Mouse (Mus musculus) neural tube, embryonic 13.5 days (tissue): ENCODE results near the gene Lyplal1. TPM values are rescaled to one million over a fixed set of nuclear protein-coding genes. Genes with fewer than 3 reads are reported as not detected.
A peak's percentile ranks its signal among the peaks of the same experiment; 100 is the strongest.

Experiments used
- ATAC-seq: fragments of 200-750 bp; cut with Nextera tagmentation; 2 replicates; pipeline ENCODE4 v1.8.0; 2017; ENCODE audit warnings: low read depth, mild to moderate bottlenecking, moderate TSS enrichment, moderate library complexity
- H3K27ac ChIP-seq: fragments of 300-500 bp; sonication (generic); replicated peaks from 2 replicates; pipeline ENCODE4 v1.5.1; 2015; ENCODE audit warnings: moderate library complexity, mild to moderate bottlenecking, inconsistent platforms
- H3K27me3 ChIP-seq: fragments of 300-500 bp; sonication (generic); 2 replicates; pipeline ENCODE4 v1.6.1; 2015; ENCODE audit warnings: mild to moderate bottlenecking, inconsistent platforms
- H3K36me3 ChIP-seq: fragments of 300-500 bp; sonication (generic); 2 replicates; pipeline ENCODE4 v1.6.1; 2015; ENCODE audit warnings: mild to moderate bottlenecking, inconsistent platforms
- H3K4me1 ChIP-seq: fragments of 300-500 bp; sonication (generic); replicated peaks from 2 replicates; pipeline ENCODE4 v1.6.1; 2015; ENCODE audit warnings: inconsistent platforms
- H3K4me2 ChIP-seq: fragments of 300-500 bp; sonication (generic); 2 replicates; pipeline ENCODE4 v1.6.1; 2015; ENCODE audit warnings: inconsistent platforms, mild to moderate bottlenecking, moderate library complexity
- H3K4me3 ChIP-seq: fragments of 300-500 bp; sonication (generic); 2 replicates; pipeline ENCODE4 v1.5.1; 2015; ENCODE audit warnings: mild to moderate bottlenecking, inconsistent platforms
- H3K9ac ChIP-seq: fragments of 300-500 bp; sonication (generic); 2 replicates; pipeline ENCODE4 v1.6.1; 2015; ENCODE audit warnings: moderate library complexity, mild to moderate bottlenecking, inconsistent platforms
- H3K9me3 ChIP-seq: fragments of 300-500 bp; sonication (generic); 2 replicates; pipeline ENCODE4 v1.6.1; 2016; ENCODE audit warnings: inconsistent platforms
- WGBS: fragments of 180-500 bp; shearing (Covaris S2); methylation state at CpG from one replicate; pipeline ENCODE4 v1.1.7; 2015; 5-methylcytosine and 5-hydroxymethylcytosine counted together
- polyA plus RNA-seq: library from polyadenylated mRNA; unstranded; fragments of >200 nt; fragmentation: Nextera tagmentation; extraction: Ambion mirVana; gene quantifications from 2 replicates; pipeline ENCODE4 v1.2.1, GENCODE M21; 2015

Lyplal1 gene
- polyA plus RNA-seq, 1 experiment from 2014 or later: 18.7 TPM

DNA sequence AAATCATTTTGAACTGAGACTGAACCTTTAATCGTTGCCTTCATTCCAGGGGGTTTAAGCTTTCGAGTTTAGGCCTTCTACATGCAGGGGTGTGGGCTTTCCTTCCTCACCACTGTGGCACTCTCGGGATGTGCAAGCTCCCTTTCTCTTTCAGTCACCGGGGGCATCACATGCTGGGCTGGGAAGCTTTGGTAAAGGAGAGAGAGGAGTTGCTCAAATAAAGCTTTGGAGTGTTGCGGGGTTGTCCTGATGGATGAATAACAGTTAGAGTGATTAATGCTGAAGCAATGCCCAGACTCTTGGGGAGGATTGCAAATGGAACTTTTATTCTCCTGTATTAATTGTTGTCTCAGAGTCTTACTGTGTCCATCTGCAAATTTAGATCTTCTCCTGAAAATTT is 2.7 kb upstream of the Lyplal1 start:
- Histone ChIP-seq H3K4me2 (no peak overlapping the region), H3K36me3 (no peaks in the 10 kb centered on the region), H3K4me1 (peaks cover 10% of the 10 kb centered on the region), H3K9ac (no peak overlapping the region), H3K27me3 (no peaks in the 10 kb centered on the region), H3K4me3 (no peak overlapping the region), H3K27ac (no peak overlapping the region), H3K9me3 (no peaks in the 10 kb centered on the region)
- ATAC-seq: no peak
- 42% methylated on average over 5 of the region's 5 CpGs for WGBS

DNA sequence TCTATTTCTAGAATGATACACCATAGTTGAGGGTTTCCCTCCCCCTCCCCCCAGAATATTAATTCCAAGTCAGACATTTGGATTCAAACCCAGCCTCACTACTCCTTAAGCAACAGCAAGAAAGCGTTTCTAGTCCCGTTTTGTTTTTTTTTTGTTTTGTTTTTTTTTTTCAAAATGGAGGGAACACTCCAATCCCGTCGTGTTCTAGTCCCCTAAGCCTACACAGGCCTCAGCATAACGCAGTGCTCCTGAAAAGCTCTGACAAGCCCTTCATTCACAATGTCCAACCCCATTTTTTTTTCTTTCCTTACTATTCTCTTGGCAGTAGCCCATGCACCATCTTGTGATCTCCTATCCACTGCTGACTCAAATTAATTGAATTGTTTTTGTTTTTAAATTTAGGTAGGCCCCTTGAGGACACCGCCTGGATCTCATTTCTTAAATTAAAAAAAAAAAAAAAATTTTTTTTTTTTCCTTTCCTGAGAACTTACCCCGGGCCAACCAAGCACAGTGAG is 967 bp downstream of the Lyplal1 start:
- Histone ChIP-seq H3K27me3 (no peaks in the 10 kb centered on the region), H3K27ac (peak overlapping the region; percentile 93; the same call in 1 of the 2 replicates), H3K9ac (peak overlapping the region; percentile 93; the same call in 1 of the 2 replicates), H3K4me2 (peak overlapping the region; percentile 81), H3K36me3 (peaks cover 9% of the 10 kb centered on the region), H3K9me3 (0 out of 2 replicates have a peak, but pooled peaks cover 5% of the 10 kb centered on the region), H3K4me3 (peak overlapping the region; percentile 70), H3K4me1 (peaks cover 10% of the 10 kb centered on the region)
- ATAC-seq: no peak
- 67% methylated on average over 7 of the region's 7 CpGs for WGBS

DNA sequence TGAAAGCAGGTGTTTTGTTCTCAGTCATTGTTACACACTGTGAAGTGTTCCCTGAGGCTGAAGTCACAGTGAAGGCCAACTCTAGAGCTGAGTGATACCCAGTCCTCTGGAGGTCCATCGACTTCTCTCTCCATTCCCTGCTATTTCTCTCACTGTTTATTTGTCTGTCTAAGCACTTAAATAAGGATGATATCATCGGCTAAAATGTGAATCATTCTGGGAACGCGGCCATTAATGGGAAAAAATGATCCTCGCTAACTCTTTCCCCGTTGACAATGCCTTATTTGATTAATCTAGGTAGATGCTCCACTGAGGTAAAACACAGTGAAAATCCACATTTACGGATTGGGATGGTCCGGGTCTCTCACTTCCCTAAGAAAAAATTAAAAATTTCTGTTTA is 14.8 kb downstream of the Lyplal1 start:
- Histone ChIP-seq H3K4me1 (no peaks in the 10 kb centered on the region), H3K4me3 (no peak overlapping the region), H3K9me3 (no peaks in the 10 kb centered on the region), H3K9ac (no peak overlapping the region), H3K27ac (no peak overlapping the region), H3K36me3 (no peaks in the 10 kb centered on the region), H3K4me2 (no peak overlapping the region), H3K27me3 (no peaks in the 10 kb centered on the region)
- no peak for ATAC-seq
- 89% methylated on average over 8 of the region's 8 CpGs for whole genome bisulfite sequencing

DNA sequence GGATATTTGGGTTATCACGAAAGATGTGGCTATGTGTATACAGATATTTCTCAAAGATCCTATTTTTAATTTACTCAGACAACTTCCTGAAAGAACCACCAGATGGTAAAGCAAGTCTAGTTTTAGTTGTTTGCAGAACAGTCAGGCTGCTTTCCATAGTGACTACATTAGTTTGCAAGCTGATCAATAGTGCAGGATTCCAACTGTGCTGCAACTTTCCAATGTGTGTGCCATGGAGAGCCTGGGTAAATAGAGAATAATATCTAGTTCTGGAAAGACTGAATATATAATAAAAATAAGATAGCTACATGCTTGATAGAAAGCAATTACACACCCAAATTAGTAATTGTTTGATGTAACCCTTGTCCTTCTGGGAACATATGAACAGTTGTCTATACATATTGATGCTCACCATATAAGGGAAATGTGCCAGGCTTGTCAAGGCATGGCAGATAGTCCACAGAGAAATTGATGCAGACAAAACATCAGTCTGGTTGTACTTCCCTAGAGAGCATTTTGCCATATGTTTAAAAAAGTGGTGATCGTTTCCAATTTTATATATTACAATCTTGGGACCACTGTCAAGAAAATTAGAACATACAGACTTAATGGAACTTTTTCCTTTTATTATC is 50.7 kb downstream of the Lyplal1 start:
- H3K4me2 ChIP-seq: no peak overlapping the region
- 69% methylated on average over 2 of the region's 2 CpGs for WGBS
- no peaks in the 10 kb centered on the region for H3K27me3 ChIP-seq
- no peaks in the 10 kb centered on the region for H3K9me3 ChIP-seq
- H3K27ac ChIP-seq: no peak overlapping the region
- no peaks in the 10 kb centered on the region for H3K36me3 ChIP-seq
- no peak for ATAC-seq
- no peak overlapping the region for H3K4me3 ChIP-seq
- no peak overlapping the region for H3K9ac ChIP-seq
- peaks cover 6% of the 10 kb centered on the region; the same call in 1 of the 2 replicates for H3K4me1 ChIP-seq

DNA sequence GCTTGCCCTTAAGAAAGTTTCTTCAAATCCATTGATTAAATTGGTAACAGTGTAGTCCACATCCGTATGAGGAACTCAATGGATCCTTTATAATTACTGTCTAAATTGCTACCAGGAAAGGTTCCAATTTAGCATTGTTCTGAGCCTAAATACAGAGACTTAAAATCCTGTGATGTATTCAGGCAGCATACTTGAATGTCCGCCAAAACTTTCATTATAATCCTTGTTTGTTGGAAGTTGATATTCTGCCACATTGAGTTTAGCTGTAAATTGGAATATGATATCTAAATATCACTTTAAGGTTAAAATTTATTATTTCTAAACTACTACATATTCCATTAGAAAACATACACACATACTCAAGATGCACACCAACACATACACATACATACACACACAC is 57.1 kb downstream of the Lyplal1 start:
- no peak for ATAC-seq
- H3K4me1 ChIP-seq: peaks cover 6% of the 10 kb centered on the region; the same call in 1 of the 2 replicates
- 85% methylated on average over 2 of the region's 2 CpGs for WGBS

DNA sequence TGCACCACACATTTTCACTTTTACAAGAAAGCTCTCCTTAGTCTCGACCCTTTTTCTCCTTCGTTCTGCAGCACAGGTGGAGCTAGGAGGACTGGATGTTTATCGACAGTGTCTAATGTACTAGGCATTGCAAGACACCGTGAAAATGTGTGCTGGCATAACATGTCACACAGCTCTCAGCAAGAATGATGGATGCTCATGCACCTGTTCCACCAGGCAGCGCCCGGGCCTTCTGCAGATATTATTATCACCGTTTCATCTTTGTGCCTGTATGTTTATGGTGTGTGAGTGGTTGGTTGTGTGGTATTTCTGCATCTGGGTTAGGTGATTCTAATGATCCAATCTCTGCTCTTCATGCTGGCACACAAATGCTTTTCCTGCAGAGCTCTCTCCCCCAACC is 62.9 kb downstream of the Lyplal1 start:
- no peak overlapping the region for H3K4me2 ChIP-seq
- H3K27ac ChIP-seq: no peak overlapping the region
- no peaks in the 10 kb centered on the region for H3K9me3 ChIP-seq
- no peak for ATAC-seq
- 78% methylated on average over 7 of the region's 7 CpGs for WGBS
- H3K27me3 ChIP-seq: no peaks in the 10 kb centered on the region
- no peak overlapping the region for H3K4me3 ChIP-seq
- H3K4me1 ChIP-seq: no peaks in the 10 kb centered on the region
- no peaks in the 10 kb centered on the region for H3K36me3 ChIP-seq
- H3K9ac ChIP-seq: no peak overlapping the region

More for the DNA sequence above, 57.1 kb downstream of the Lyplal1 start:
- no peaks in the 10 kb centered on the region for H3K36me3 ChIP-seq
- H3K27ac ChIP-seq: no peak overlapping the region
- H3K4me3 ChIP-seq: no peak overlapping the region
- no peak overlapping the region for H3K4me2 ChIP-seq
- H3K9ac ChIP-seq: no peak overlapping the region
- H3K27me3 ChIP-seq: no peaks in the 10 kb centered on the region
- no peaks in the 10 kb centered on the region for H3K9me3 ChIP-seq

DNA sequence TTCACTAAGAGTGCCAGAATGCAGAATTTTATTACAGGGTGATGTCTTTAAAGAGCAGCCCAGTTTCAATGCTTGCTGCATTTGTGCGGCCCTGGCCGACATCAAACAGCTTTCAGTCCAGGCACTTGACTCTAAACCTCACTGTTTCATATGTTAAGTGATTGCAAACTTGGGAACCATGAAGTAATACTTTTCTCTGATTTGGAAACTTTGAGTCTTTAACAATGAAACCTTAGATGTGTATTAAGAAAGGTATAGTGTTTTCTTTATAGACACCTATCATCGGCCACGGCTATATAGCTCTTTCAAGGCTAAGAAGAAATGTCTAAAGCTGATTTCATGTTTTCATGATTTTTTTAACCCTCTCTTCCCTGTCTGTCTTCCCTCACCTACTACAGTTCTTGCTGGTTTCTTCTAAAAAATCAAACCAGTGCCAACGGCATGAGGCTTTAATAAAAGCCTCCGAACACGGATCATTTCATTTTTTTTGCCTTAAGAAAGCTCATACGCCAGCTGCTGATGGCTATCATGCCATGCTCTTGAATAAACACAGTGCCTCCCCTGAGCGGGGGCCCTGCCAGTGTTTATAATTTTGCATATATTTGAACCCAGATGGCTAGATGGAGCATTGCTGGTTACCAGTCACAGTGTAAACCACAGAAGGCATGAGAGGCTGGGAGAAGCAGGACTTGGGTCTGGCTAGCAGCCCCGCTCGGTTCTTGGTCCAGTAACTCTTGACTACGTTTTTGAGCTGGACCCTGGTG is 63.6 kb downstream of the Lyplal1 start:
- 87% methylated on average over 12 of the region's 12 CpGs for WGBS
- ATAC-seq: no peak
- Histone ChIP-seq H3K4me2 (no peak overlapping the region), H3K4me1 (no peaks in the 10 kb centered on the region), H3K27ac (no peak overlapping the region), H3K9ac (no peak overlapping the region), H3K4me3 (no peak overlapping the region), H3K36me3 (no peaks in the 10 kb centered on the region), H3K9me3 (no peaks in the 10 kb centered on the region), H3K27me3 (no peaks in the 10 kb centered on the region)

DNA sequence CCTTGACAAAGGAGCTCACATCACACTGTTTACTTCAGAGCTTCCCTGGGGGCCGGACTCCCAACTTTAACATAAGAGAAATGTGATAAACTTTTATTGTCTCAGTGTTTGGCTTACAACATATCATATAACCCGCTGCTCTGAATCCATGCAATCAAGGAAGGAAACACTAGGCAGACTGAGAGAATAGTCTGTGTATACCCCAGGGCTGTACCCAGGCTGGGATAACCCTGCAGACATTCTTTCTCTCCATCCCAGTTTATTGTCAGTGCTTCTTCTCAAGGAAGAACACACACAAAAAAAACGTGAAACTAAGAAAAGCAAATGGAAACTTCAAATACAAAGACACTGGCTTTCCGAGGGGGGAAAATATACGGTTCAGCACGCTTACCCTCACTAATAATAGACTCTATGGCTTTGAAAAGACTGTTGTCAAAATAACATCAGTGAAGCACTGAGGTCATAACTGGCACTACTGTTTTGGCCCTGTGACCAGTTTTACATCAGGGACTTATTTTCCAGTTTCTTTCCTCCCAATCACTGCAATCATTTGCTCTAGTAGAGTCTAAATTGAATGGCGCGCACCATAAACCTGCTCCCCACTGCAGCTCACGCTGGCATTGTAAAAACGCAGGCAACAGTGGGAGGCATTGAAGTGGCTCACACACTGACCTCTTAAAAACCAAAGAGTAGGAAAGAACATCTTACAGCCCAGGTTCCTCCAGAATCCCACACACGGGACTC is 73.2 kb downstream of the Lyplal1 start:
- Histone ChIP-seq H3K27me3 (no peaks in the 10 kb centered on the region), H3K36me3 (no peaks in the 10 kb centered on the region), H3K4me1 (no peaks in the 10 kb centered on the region), H3K4me2 (no peak overlapping the region), H3K9me3 (no peaks in the 10 kb centered on the region), H3K27ac (no peak overlapping the region), H3K4me3 (no peak overlapping the region), H3K9ac (no peak overlapping the region)
- WGBS: 51% methylated on average over 11 of the region's 11 CpGs
- ATAC-seq: no peak

DNA sequence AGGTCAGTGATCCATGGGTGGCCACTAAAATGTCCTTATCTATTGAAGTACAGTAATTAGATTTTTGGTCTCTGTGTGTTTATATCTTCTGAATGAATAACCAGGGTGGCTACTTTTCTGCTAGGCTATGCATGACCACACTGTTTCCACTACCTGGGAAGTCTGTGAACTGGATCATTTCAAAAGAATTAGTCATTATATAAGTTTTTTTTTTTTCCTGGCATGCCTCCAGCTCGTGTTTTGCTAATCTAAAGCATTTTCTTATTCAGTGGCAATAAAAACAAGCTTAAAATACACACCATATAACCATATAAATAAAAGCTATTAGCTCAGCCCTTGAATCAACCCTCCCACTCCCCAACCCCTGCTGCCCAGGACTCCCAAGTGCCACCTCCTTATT is 75.3 kb downstream of the Lyplal1 start:
- ATAC-seq: no peak
- Histone ChIP-seq H3K9me3 (no peaks in the 10 kb centered on the region), H3K27ac (no peak overlapping the region), H3K4me2 (no peak overlapping the region), H3K4me3 (no peak overlapping the region), H3K9ac (no peak overlapping the region), H3K27me3 (no peaks in the 10 kb centered on the region), H3K36me3 (no peaks in the 10 kb centered on the region), H3K4me1 (no peaks in the 10 kb centered on the region)
- 39% methylated on average over 1 of the region's 1 CpGs for WGBS
